Mouse (Mus musculus): ENCODE data around the gene Iqcb1.

DNA sequence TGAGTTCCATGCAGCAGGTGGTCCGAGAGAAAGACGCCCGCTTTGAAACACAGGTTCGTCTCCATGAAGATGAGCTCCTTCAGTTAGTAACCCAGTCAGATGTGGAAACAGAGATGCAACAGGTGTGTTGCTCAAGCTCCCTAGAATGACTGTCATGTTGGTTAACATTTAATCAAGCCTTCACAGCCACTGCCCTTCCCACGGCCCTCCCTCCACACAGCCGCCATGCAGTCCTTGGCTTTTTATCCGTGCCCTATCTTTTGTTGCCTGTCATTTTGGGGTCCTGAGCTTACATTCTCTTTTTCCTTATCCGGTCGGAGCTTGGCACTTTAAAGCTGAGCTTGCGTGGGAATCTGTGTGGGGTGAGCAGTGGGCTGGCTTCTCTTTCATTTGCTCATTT, 65.1 kb downstream of the Iqcb1 start:
- TF ChIP-seq POLR2A (IDR thresholded peaks at IDR 0.05; ENCODE audit: borderline replicate concordance, control insufficient read depth, low read depth, low read length) (no peak), CTCF (IDR thresholded peaks at IDR 0.05; ENCODE audit: control insufficient read depth, insufficient read depth, low read length) (no peak)
